Mouse (Mus musculus) urinary bladder, postnatal 36 days (tissue): ENCODE data around the gene 1700067P10Rik.

Source experiments
- DNase-seq, 2 experiments: peaks; one replicate each; pipeline ENCODE4 v3.0.0; 2022; ENCODE audit warnings: low spot score in 2 of 2, mixed read lengths in 1 of 2

The 1700067P10Rik gene

GRCm38 (mm10) chr17:48089019-48089418 is at the start of gene 1700067P10Rik:
Gene 1700067P10Rik (plus strand): TSS chr17:48089319.
- DNase-seq: no peak

DNA sequence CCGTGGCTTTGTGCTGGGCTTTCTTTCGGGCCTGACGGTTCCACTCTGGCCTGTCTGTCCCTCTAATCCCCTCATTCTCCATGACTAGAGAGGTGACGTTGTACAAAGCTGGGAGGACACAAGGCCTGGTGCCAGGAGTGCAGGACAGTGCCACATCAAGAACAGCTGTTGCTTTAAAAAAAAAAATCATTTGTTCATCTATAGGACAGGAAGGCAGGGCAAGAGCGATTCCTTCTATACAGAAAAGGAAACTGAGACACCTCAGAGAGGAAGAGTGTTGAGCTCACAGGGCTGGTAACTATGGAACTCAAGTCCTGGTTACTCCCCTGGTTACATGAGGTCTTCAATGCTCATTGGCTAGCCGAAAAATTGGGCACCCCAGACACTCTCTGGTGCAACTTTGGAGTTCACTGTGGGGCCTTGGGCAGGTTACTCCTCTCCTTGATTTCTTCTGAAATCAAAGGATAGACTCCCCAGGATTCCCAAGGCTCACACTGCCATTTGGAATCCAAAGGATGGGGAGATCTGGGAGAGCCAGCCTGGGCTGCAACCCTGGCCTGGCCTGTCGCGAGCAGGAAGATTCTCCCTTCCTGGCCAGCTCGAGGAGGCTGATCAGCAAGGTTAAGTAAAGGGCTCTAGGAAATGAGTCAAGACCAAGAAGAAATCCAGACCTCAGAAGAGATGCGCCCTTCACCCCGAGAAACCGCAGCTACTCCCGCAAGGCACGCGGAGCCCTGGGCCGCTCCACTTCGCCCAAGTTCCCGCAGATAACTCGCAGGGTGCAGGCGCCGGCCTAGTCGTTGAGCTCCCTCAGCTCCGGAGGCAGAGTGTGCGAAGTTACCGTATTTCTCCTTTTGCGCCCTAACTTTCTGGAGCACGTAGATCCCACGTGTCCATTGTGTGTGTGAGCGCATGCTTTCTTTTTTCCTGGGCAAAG is 47.5 kb upstream of the 1700067P10Rik start:
- peak; percentile 38 to 56 for DNase-seq

DNA sequence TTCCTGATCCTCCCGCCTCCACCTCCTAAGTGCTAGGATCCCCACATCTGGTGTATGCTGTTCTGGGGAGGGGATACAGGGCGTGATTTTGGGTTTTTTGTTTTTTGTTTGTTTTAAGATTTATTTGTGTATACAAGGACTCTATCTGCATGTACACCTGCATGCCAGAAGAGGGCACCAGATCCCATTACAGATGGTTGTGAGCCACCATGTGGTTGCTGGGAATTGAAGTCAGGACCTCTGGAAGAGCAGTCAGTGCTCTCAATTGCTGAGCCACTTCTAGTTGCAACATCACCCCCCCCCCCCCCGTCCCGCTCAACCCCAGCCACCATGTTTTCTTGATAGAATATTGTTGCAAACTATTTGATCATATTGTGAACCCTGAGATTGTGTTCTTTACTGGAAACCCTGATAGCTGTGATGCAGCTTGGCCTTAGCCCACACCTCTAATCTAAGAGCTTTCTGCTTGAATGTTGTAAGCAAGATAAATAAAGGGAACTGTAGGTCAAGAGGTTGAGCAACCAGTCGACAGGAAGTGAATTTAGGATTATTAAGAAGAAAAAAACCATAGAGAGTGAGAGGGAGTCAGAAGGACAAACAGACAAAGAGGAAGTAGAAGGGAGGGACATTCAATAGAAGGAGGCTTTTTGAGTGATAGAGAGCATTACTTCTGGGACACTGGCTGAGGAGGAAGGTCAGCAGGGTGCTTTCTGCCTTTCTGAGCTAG is 45.8 kb upstream of the 1700067P10Rik start:
- DNase-seq: no peak

DNA sequence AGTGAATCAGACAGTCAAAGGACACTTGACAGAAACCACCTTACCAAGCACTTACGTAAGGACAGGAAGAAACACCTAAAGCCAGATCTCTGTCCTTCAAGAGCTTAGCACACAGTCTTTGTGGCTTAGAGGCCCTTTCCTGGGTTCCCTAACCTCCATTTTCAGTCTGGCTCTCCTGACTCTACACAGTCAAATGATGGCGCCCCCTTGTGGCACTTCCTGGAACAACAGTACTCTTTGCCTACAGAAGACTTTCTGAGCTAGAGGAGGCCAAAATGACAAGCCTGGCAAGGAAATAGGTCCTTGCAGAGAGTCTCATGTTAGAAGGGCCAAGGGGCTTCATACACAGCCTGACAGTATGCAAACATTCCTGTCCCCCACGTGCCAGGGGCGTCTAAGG is 43.5 kb upstream of the 1700067P10Rik start:
- peak; percentile 55 to 66 for DNase-seq

DNA sequence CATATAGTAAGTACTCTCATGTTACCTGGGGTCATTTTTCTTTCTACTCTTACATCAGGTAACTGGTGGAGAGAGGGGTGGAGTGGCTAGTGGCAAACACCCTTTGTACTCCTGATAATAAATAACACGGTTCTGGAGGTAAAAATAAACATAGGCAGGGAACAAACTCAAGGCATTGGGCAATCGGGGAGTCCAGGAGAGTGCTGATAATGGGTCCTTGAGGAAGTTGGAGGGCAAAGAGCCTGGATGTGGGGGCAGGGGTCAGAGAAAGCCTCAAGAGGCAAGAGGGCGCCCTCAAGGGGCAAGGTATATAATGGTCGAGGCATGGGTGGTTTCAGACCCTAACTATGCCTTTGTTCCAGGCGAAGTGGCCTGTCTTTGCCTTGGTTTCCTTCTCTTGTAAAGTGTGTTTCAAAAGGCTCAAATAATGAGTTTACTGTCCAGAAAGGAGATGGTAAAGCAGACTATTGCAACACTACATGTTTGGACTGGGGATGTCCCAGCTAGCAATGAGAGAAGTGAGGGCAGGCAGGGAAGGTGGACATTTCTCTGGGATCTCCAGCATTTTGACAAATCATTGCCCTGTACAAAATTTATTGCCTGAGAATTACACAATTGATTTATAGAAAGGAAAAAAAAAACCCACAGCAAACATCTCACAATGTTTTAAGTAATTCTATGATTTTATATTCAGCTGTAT is 37.3 kb upstream of the 1700067P10Rik start:
- DNase-seq: no peak

- DNase-seq: no peak
These were observed 36.6 kb upstream of the 1700067P10Rik start for GRCm38 (mm10) chr17:48052338-48053067.

DNA sequence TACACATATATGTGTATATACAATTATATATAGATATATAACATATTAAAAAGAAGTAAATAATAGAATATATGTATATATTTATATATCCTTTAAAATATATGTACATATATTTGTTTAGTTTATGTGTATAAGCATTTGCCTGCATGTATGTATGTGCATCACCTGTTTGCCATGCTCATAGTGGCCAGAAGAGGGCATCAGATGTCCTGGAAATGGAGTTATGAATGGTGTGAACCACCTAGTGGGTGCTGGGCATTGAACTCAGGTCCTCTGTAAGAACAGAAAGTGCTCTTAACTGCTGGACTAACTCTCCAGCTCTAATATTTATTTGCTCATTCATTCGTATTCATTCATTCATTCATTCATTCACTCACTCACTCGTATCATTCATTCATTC is 35.5 kb upstream of the 1700067P10Rik start:
- no peak for DNase-seq

GRCm38 (mm10) chr17:48055076-48055816 is 33.9 kb upstream of the 1700067P10Rik start:
- DNase-seq: no peak

DNA sequence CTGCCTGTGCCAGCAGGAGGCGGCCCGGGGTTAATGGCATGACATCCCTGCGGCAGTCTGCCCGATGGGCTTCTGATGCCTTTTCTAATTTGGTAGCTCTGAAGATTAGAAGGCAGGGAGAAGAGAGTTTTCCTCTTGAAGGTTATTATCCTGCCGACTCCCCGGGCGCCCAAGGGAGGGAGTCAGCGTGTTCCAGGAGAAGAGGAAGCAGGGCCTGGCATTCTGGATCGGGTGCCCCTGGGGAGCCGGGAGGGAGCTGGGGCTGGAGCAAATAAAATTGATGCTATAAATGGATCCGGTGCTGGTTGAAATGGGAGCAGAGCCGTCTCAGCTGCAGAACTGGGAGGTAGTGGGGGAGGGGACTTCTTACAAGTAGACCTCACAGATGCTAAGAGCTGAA is 31.7 kb upstream of the 1700067P10Rik start:
- no peak for DNase-seq

DNA sequence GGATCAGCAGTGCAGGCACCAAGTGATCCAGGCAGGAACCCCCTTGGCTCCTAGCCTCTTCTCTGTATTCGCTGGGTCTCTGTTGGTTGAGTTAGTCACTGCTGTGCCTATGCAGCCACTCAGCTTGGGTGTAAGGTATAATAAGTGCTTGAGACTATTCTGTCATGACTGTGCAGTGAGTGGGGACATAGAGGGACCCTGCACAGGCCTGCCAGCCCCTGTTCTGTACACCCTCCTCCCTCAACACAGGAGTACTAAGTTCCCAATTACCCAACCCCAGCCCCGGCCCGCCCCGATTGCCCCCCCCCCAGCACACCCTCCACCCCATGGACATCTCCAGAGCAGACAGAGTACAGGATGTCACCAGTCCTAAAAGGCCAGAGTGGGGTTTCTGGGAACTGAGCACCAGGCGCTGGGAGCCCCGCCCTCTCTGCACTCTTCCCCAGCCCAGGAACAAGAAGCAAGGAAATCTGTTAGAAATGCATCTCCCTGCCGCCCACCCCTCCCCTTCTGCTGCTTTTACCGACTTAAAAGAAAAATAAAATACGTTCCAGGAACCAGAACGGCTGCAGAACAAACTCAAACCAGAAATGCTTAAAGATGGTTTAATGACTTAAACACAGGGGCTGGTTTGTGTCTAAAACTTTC is 24.8 kb upstream of the 1700067P10Rik start:
- DNase-seq: no peak

- DNase-seq: no peak
These were observed 24.0 kb upstream of the 1700067P10Rik start for GRCm38 (mm10) chr17:48065081-48065501.

DNA sequence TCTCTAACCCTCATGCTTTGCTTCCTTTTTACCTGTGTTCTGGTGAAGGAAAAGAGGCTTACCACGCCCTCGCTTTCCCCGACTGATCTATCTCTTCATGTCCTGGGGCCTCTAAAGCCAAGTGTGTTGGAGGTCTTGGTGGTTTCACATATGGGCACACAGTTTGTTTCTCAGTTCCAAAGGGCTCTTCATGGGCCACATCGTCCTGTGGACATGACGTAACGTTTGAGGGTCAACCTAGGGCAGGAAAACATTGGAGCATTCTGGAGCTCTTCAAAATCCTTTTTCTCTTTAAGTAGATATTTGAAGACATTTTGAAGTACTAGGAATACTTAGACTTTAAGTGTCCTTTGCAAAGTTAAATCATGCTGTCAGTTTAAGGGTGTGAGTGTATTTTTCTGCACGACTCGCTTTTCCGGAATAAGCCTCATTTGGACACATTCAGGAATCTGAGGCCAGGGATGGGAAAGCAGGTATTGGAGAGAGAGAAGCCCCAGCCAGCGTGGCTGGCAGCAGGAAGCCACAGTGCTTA is 22.0 kb upstream of the 1700067P10Rik start:
- DNase-seq: no peak

- no peak for DNase-seq
These were observed 21.4 kb upstream of the 1700067P10Rik start for GRCm38 (mm10) chr17:48067729-48068128.

DNA sequence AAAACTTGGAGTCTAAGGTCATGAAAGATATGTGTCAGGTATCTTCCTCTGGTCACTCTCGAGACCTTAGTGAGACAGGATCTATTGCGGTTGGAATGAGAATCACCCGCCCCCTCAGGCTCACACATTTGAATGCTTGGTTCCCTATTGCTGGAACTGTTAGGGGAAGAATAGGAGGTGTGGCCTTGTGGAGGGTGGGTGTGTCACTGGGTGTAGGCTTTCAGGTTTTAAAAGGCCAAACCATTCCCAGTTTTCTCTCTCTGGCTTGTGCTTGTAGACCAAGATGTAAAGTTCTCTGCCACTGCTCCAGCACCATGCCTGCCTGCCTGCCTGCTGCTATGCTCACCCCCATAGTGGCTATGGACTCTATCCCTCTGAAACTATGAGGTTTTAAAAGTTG is 8.5 kb upstream of the 1700067P10Rik start:
- no peak for DNase-seq

DNA sequence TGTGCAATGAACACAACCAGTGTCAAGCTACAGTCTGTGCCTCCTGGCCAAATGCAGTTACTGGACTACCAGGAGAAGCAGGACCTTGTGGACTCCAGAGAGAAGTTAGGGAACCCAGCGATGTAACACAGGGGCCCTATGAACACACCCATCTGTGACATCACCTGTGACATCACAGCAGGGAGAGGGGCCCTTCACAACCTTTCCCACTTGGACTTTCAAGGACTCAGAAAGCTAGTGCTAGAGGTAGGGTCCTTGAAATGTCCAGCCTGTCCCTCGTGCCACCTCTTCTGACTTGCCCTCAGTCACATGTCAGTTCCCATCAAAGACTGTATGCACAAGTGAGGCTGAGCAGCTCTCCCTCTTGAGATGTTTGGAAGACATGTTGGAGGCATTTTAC is 327 bp downstream of the 1700067P10Rik start:
- no peak for DNase-seq

DNA sequence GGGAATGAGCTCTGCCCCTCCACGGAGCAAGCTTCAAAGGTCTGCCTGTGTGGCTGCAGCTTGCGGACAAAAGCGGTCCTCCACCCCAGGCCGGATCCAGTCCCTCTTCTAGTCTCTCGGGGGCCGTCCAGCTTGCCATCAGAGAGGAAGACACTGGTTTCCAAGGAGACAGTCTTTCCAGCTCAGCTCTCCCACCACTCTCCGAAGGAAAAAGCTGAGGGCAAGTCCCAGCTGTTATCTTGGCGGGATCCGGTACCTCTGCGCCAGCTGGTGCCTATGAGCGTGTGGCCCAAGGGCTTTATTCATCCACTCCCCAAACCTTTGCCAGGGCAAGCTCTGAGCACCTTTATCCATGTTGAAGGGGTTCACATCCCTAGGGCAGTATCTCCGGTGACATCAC is 1.2 kb downstream of the 1700067P10Rik start:
- DNase-seq: no peak

DNA sequence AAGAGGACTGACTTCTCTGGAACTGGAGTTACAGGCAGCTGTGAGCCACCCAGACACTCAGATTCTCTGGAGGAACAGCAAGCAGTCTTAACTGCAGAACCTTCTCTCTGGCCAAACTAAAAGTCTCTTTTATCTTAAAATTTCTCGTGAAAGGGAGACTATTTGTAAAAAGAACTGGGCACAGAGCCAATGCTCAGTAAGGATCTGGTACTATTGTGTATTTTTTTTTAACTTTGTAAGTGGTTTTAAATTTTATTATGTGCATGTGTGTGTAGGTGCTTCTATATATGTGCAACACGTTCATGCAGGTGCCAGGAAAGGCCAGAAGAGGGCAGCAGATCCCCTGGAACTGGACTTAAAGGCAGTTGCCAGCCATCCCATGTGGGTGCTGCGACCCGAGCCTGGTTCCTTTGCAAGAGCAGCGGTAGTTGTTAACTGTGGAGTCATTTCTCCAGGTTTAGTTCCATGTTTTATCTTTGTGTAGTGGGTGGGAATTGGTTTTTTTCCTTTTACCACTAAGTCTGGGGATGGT is 4.2 kb downstream of the 1700067P10Rik start:
- DNase-seq: no peak

- no peak for DNase-seq
These were observed 5.9 kb downstream of the 1700067P10Rik start for GRCm38 (mm10) chr17:48094820-48095680.

GRCm38 (mm10) chr17:48095718-48096121 is 6.6 kb downstream of the 1700067P10Rik start:
- DNase-seq: no peak
